Mouse (Mus musculus): ENCODE data around the gene Ctnna3. TPM values are rescaled to one million over a fixed set of nuclear protein-coding genes. Genes with fewer than 3 reads are reported as not detected.
A peak's percentile ranks its signal among the peaks of the same experiment; 100 is the strongest.
"Not testable (repeated sequence)": the region's sequence is repeated elsewhere in the genome, so short reads cannot be mapped to it uniquely, and the experiment has no call there.

The Ctnna3 gene
- polyA plus RNA-seq (2016; fragmentation: Nextera tagmentation; extraction: Ambion mirVana), result 0.34 TPM in 1 of 2 replicates, not detected in the other

GRCm38 (mm10) chr10:63429785-63430305 lies at the start of gene Ctnna3:
Gene Ctnna3 (plus strand): TSS chr10:63430098.
- H3K36me3 ChIP-seq (replicated peaks), result no peaks in the 10 kb centered on the region
- under 1% methylated on average over 55 of the region's 55 CpGs for WGBS
- peak within 1 kb of the TSS; percentile 83 for H3K27ac ChIP-seq
- H3K4me2 ChIP-seq, result peak within 1 kb of the TSS; percentile 63
- peak within 1 kb of the TSS; percentile 63 for H3K9ac ChIP-seq
- ATAC-seq (ENCODE audit: low FRiP score), result peak; percentile 96
- no peaks in the 10 kb centered on the region for H3K9me3 ChIP-seq
- no peaks in the 10 kb centered on the region; the same call in 1 of the 2 replicates for H3K4me1 ChIP-seq
- peak within 1 kb of the TSS; percentile 72 for H3K4me3 ChIP-seq (replicated peaks)
- no peaks in the 10 kb centered on the region for H3K27me3 ChIP-seq

GRCm38 (mm10) chr10:63381498-63382280 lies 48.2 kb upstream of the Ctnna3 start, which contains the start of gene Sirt1:
Gene Sirt1 (minus strand): TSS chr10:63381704.
- ATAC-seq (ENCODE audit: low FRiP score), result no peak
- WGBS, result 5% methylated on average over 24 of the region's 24 CpGs
- H3K9ac ChIP-seq, result peak within 1 kb of the TSS; percentile 68
- H3K4me3 ChIP-seq (replicated peaks), result peak within 1 kb of the TSS; percentile 54
- H3K36me3 ChIP-seq (replicated peaks), result no peaks in the 10 kb centered on the region
- peaks cover 6% of the 10 kb centered on the region; the same call in 1 of the 2 replicates for H3K4me1 ChIP-seq
- H3K4me2 ChIP-seq, result peak within 1 kb of the TSS; percentile 88
- H3K27ac ChIP-seq, result no peak within 1 kb of the TSS
- H3K9me3 ChIP-seq, result no peaks in the 10 kb centered on the region
- H3K27me3 ChIP-seq, result peaks cover 23% of the 10 kb centered on the region

GRCm38 (mm10) chr10:63382372-63383279 lies 47.3 kb upstream of the Ctnna3 start, which contains the start of gene Dnajc12:
Gene Dnajc12 (plus strand): TSS chr10:63382443.
- under 1% methylated on average over 28 of the region's 28 CpGs for WGBS
- no peaks in the 10 kb centered on the region for H3K36me3 ChIP-seq (replicated peaks)
- peaks cover 23% of the 10 kb centered on the region for H3K27me3 ChIP-seq
- peak within 1 kb of the TSS; percentile 68 for H3K9ac ChIP-seq
- H3K27ac ChIP-seq, result no peak within 1 kb of the TSS
- peaks cover 6% of the 10 kb centered on the region; the same call in 1 of the 2 replicates for H3K4me1 ChIP-seq
- peak within 1 kb of the TSS; percentile 88 for H3K4me2 ChIP-seq
- no peaks in the 10 kb centered on the region for H3K9me3 ChIP-seq
- peak; percentile 94 for ATAC-seq (ENCODE audit: low FRiP score)
- peak within 1 kb of the TSS; percentile 54 for H3K4me3 ChIP-seq (replicated peaks)

GRCm38 (mm10) chr10:63385897-63386296 lies 44.0 kb upstream of the Ctnna3 start:
- H3K27me3 ChIP-seq; H3K27ac ChIP-seq; ATAC-seq (ENCODE audit: low FRiP score); H3K9me3 ChIP-seq; H3K4me1 ChIP-seq; H3K36me3 ChIP-seq (replicated peaks): not testable (repeated sequence)
- WGBS, result 28% methylated on average over 5 of the region's 5 CpGs
- peak overlapping the region; percentile 55 for H3K4me3 ChIP-seq (replicated peaks)
- 0 out of 2 replicates have a peak overlapping the region, but pooled peaks have one; percentile 59 for H3K9ac ChIP-seq
- peak overlapping the region; percentile 65 for H3K4me2 ChIP-seq

DNA sequence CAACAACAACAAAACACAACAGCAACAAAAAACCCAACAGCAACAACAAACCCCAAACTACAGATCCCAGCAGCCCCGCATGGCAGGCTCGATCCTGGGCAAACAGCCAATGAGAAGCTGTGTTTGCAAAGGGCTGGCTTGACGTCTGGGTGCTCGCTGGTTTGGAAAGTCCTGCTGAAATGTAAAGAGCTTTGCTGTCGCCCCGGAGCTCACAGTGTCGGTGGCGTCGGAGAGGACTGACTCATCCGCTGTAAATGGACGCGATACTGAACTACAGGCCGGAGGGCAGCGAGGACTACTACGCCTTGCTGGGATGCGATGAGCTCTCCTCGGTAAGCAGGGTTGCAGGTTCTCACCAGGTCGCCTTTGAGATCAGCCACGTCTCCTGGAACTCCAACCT lies 43.5 kb upstream of the Ctnna3 start:
- Histone ChIP-seq H3K27ac (no peak overlapping the region), H3K4me2 (peak overlapping the region; percentile 65), H3K27me3 (peaks cover 5% of the 10 kb centered on the region), H3K4me3 (replicated peaks) (peak overlapping the region; percentile 55), H3K36me3 (replicated peaks) (no peaks in the 10 kb centered on the region), H3K9ac (peak overlapping the region; percentile 59), H3K4me1 (peaks cover 5% of the 10 kb centered on the region; the same call in 1 of the 2 replicates), H3K9me3 (no peaks in the 10 kb centered on the region)
- ATAC-seq (ENCODE audit: low FRiP score), result peak; percentile 75
- 2% methylated on average over 19 of the region's 19 CpGs for WGBS

- Histone ChIP-seq H3K27me3 (no peaks in the 10 kb centered on the region), H3K9ac (peak overlapping the region; percentile 59), H3K4me2 (peak overlapping the region; percentile 65), H3K9me3 (no peaks in the 10 kb centered on the region), H3K4me3 (replicated peaks) (peak overlapping the region; percentile 55), H3K27ac (no peak overlapping the region), H3K36me3 (replicated peaks) (no peaks in the 10 kb centered on the region), H3K4me1 (no peaks in the 10 kb centered on the region)
- 3% methylated on average over 10 of the region's 10 CpGs for WGBS
- no peak for ATAC-seq (ENCODE audit: low FRiP score)
Measured at GRCm38 (mm10) chr10:63386991-63387390, 42.9 kb upstream of the Ctnna3 start.

DNA sequence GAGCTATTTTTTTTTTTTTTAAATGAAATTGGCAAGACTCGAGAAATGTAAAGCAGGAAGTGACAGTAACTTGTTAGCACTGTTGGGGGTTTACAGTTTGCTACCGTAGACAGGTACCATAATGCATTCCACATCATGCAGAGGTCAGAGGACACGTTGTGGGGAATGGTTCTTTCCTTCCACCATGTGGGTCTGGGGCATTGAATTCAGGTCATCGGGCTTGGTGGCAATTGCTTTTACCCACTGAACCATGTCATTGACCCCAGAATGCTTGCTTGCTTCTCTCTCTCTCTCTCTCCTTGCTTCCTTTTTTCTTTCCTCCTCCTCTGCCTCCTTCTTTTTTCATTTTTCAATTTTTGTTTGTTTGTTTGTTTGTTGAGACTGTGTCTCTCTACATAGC lies 41.0 kb upstream of the Ctnna3 start:
- Histone ChIP-seq H3K27me3 (no peaks in the 10 kb centered on the region), H3K36me3 (replicated peaks) (no peaks in the 10 kb centered on the region), H3K4me1 (no peaks in the 10 kb centered on the region), H3K9me3 (no peaks in the 10 kb centered on the region), H3K9ac (no peak overlapping the region), H3K4me3 (replicated peaks) (no peak overlapping the region), H3K4me2 (no peak overlapping the region), H3K27ac (no peak overlapping the region)
- ATAC-seq (ENCODE audit: low FRiP score), result no peak
- WGBS, result 58% methylated on average over 4 of the region's 4 CpGs

DNA sequence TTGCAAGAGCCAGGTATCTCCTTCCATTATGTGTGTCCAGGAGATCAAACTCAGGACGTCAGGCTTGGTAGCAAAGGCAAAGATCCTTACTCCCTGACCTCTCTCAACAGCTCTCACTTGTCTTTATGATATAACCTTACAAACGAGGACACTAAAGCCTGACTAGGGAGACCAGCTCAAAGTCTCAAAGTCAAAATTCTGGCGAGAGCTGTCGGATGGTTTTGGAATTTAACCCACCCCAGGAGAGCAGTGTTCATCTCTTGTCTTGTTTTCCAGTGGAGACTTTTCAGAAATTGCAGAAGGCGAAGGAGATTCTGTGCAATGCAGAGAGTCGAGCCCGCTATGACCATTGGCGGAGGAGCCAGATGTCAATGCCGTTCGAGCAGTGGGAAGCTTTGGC lies 32.9 kb upstream of the Ctnna3 start:
- Histone ChIP-seq H3K9ac (no peak overlapping the region), H3K9me3 (no peaks in the 10 kb centered on the region), H3K4me2 (no peak overlapping the region), H3K27ac (no peak overlapping the region), H3K4me1 (no peaks in the 10 kb centered on the region), H3K4me3 (replicated peaks) (no peak overlapping the region), H3K27me3 (no peaks in the 10 kb centered on the region), H3K36me3 (replicated peaks) (no peaks in the 10 kb centered on the region)
- ATAC-seq (ENCODE audit: low FRiP score), result no peak
- WGBS, result 91% methylated on average over 10 of the region's 10 CpGs

DNA sequence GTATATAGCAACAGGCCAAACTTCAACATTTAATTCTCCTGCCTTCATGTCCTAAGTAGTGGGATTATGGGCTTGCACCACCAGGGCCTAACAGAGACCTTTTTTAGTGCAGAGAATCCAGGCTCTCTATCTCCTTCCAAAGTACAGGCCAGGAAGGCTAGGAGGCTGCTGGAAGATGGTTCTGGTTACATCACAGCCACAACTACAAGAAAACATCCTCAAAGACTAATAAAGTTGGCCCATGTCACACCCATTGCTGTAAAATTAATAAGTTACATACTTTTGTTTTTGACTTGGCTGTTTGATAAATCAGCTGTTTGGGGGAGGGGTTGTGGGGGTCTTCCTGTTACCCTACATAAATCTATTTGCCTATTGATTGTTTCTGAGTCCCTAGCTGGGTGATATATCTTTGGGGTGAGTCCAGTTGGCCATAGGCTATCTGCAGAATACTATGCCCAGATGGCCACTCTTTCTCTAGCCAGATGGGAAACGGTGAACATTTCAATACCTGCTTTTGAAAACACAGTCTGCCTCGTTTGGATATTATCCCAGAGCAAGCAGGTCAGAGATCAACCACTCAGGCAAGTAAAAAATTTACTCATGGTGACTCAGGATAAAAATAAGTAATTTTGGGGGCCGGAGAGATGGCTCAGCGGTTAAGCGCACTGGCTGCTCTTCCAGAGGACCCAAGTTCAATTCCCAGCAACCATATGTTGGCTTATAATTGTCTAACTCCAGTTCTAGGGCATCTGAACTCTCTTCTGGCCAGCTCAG lies 27.0 kb upstream of the Ctnna3 start:
- no peak overlapping the region for H3K27ac ChIP-seq
- no peak for ATAC-seq (ENCODE audit: low FRiP score)
- H3K4me2 ChIP-seq, result no peak overlapping the region
- H3K36me3 ChIP-seq (replicated peaks), result no peaks in the 10 kb centered on the region
- H3K9me3 ChIP-seq, result no peaks in the 10 kb centered on the region
- no peak overlapping the region for H3K9ac ChIP-seq
- 87% methylated on average over 5 of the region's 5 CpGs for WGBS
- no peak overlapping the region for H3K4me3 ChIP-seq (replicated peaks)
- H3K4me1 ChIP-seq, result no peaks in the 10 kb centered on the region
- no peaks in the 10 kb centered on the region for H3K27me3 ChIP-seq

DNA sequence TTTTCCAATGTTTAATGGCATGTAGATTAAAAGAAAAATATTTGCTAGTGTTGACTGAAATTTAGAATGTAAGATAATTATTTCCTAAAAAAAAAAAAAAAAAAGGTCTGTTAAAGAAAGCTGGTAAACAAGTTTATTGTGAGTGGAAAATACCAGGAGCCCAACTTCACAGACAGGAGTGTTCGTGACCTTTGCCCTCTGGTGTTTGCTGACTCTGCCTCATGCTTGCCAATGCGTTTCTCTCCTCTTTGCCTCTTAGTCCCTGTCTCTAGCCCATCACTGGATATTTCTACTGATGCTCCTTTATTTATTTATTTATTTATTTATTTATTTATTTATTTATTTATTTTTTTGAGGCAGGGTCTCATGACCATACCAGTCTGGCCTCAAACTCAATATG lies 26.3 kb upstream of the Ctnna3 start:
- Histone ChIP-seq H3K9ac (no peak overlapping the region), H3K9me3 (no peaks in the 10 kb centered on the region), H3K36me3 (replicated peaks) (no peaks in the 10 kb centered on the region), H3K4me3 (replicated peaks) (no peak overlapping the region), H3K4me2 (no peak overlapping the region), H3K4me1 (no peaks in the 10 kb centered on the region), H3K27ac (no peak overlapping the region), H3K27me3 (no peaks in the 10 kb centered on the region)
- WGBS, result 89% methylated on average over 2 of the region's 2 CpGs
- no peak for ATAC-seq (ENCODE audit: low FRiP score)

- peak; percentile 65; the same call in 1 of the 2 replicates for ATAC-seq (ENCODE audit: low FRiP score)
- Histone ChIP-seq H3K4me2 (no peak overlapping the region), H3K27me3 (no peaks in the 10 kb centered on the region), H3K4me3 (replicated peaks) (no peak overlapping the region), H3K9me3 (no peaks in the 10 kb centered on the region), H3K27ac (no peak overlapping the region), H3K9ac (no peak overlapping the region), H3K4me1 (peaks cover 7% of the 10 kb centered on the region), H3K36me3 (replicated peaks) (no peaks in the 10 kb centered on the region)
- WGBS, result 59% methylated on average over 16 of the region's 16 CpGs
Measured at GRCm38 (mm10) chr10:63410162-63410956, 19.5 kb upstream of the Ctnna3 start.

Data from forebrain, embryonic 12.5 days (tissue).